Mouse (Mus musculus) kidney, postnatal 10 days (tissue): Measurements from ENCODE around the gene Yrdc.

Source experiments
- DNase-seq: peaks from one replicate; pipeline ENCODE4 v3.0.0; 2021; ENCODE audit warnings: mixed read lengths

The Yrdc gene

GRCm38 (mm10) chr4:124850933-124851658, 617 bp downstream of the Yrdc start, which contains the start of gene 1110065P20Rik:
Gene 1110065P20Rik (minus strand): TSS chr4:124851196.
- peak; percentile 89 for DNase-seq

DNA sequence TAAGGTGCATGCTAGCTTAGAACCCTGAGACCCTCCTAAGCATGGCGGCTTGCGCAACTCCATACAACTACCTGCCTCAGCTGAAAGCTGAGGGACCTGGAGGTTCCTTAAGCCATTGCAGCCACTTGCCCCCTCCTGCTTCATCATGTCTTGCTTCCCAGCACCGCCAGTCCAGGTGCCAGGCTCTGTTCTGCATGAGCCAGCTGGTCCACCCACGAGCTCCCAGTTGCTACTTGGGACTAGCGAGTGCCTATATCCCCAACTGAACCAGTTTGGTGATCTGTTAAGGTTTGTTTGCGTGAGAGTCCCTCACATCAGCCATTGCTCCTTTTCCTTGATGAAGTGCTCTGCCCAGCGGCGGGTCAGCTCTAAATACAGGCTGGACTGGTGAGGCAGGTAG, 5.8 kb downstream of the Yrdc start:
- no peak for DNase-seq

DNA sequence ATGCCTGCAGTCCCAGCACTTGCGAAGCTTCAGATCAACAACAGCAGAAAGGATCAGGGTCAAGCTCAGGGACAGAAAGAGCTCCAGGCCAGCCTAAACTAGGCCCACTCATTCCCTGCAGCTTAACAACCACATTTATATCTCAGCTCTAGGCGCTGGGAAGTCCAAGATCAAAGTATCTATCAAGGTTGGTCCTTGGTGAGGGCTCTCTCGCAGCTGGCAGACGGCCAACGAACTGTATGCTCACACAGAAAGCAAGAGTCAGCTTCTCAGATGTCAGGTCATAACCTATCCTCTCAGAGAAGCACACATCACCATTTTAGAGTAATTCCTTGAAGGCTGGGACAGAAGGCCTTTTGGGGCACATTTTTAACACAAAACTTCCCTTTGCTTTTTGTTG, 7.9 kb downstream of the Yrdc start:
- peak; percentile 52 for DNase-seq

GRCm38 (mm10) chr4:124860446-124860845, 10.0 kb downstream of the Yrdc start:
- peak; percentile 92 for DNase-seq

- no peak for DNase-seq
These were observed 11.1 kb downstream of the Yrdc start, which contains the start of gene Maneal for GRCm38 (mm10) chr4:124861283-124862188. Gene Maneal (minus strand): TSS chr4:124862171.

- no peak for DNase-seq
These were observed 22.2 kb downstream of the Yrdc start for GRCm38 (mm10) chr4:124872719-124873118.

GRCm38 (mm10) chr4:124880599-124880998, 30.1 kb downstream of the Yrdc start, which contains the start of gene Epha10:
Gene Epha10 (plus strand): TSS chr4:124880899.
- no peak for DNase-seq

DNA sequence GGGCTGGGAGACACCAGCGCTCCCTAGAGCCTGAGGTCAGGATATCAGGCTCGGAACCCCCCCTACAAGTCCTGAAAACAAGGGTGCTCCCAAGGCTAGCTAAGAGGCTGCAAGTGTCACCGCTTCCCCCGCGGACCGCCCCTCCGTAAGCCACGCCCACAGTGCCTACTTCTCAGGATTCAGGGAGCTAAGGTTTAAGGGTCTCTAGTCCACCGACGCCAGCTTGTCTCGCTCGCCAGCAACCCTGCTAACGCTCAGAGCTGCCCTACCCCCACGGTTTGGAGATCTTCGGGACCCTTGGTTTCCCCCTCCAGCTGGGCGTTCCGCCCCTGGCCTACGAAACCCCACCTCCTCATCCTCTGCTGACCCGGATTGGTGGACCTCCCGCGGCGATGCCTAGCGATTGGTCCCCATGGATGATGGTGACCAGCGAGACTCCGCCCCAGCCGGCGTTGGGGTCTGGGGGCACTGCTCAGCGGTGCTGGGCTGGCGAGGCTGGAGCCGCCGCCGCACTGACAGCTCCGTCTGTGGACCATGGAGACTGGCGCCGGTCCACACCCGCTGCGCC, 30.9 kb downstream of the Yrdc start:
- no peak for DNase-seq

DNA sequence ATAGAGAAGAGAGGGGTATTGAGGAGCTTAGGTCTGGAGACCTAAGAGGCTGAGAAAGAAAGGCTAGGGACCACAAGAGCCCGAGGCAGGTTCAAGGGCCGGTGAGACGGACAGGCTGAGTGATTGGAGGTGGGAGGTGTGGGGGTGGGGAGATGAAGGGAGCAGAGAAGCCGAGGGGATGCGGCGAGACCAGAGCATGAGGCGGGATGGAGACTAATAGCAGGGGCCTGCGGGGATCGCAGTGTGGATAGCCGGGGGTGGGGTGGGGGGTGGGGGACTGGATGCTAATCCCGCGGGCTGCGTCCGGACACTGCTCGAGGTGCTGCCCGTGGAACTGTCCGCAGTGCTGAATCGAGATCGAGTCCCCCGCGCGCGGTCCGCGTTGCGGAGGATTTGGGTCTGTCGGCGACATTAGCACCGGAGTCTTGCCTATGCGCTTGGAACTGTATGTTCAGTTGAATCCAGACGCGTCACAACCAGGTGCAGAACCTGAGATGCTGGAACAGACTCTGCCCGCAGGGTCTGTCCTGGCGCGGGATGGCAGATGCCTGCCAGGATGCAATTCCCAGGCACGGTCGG, 31.8 kb downstream of the Yrdc start:
- peak; percentile 80 for DNase-seq

DNA sequence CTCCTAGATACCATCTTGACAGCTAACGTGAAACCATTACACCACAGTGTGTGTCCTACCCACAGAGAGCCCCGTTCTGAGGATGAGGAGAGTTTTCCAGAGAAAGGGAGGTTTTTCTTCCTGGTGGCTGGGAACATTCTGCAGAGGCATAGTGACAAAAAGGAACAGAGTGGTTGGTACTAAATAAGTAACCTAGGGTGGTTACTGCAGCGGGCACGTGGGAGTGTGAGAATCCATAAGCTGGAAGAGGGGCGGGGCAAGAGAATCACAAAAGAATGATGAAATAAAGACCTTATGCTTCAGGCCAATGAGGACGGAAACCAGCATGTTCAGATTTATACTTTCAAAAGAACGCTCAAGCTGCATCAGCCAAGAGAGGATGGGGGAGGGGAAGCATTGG, 38.2 kb downstream of the Yrdc start:
- no peak for DNase-seq

DNA sequence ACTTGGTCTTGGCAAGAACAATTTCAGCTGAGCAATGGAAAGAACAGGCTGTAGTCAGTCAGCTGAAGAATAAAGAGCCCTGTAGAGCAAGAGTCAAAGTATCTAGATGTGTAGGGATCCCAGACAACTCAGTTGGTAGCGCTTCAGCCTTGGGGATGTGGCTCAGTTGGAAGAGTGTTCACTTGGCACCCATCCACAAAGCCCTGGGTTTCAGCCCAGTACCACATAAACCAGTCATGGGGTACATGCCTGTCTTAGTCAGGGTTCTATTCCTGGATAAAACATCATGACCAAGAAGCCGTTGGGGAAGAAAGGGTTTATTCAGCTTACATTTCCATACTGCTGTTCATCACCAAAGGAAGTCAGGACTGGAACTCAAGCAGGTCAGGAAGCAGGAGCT, 39.5 kb downstream of the Yrdc start:
- no peak for DNase-seq

DNA sequence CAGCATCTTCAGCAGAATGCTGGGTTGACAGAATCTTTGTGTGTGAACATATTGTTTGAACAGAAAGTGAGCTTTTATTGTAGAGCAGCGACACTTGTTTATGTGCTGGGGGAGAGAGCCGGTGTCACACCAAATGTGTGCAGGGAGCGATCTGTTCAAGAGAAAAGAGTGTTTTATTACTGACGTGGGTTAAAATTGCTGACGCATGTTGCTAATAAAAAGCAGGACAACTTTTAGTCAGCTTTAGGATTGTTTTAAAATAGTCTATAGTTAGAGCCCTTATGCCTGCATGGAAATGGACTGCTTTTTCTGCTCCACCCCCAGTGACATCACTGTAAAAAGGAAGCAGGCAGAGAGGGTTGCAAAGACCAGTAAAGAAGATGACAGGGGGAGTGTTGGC, 40.4 kb downstream of the Yrdc start:
- DNase-seq, result no peak

GRCm38 (mm10) chr4:124893769-124894168, 43.3 kb downstream of the Yrdc start:
- no peak for DNase-seq

DNA sequence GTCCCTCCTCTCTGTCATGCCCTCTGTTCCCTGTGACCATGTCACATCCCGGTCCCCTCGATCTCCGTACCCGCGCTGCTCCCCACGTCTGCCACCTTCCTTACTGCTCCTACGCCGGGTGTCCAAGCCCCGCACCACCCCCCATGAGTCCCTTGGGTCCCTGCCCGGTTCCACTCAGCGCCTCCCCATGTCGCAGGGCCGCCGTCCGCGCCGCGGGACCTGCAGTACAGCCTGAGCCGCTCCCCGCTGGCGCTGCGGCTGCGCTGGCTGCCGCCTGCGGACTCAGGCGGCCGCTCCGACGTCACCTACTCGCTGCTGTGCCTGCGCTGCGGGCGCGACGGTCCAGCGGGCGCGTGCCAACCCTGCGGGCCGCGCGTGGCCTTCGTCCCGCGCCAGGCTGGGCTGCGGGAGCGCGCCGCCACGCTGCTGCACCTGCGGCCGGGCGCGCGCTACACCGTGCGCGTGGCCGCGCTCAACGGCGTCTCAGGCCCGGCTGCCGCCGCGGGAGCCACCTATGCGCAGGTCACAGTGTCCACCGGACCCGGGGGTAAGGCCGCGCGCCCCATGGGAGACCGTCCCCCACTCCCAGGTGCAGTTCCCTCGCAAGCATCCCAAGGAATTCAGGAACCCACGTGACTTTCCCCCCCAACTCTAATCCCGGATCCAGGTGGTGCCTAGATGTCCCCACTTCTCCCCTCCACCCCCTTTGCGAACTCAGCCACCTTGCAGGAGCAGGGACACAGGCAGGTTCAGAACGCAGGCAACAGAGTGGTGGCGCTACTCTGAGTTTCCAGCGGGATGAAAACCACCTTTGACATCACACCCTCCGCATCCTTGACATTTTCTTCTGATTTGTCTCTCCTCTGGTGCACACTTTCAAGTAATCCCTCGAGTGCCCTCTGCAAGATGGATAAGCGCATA, 44.3 kb downstream of the Yrdc start:
- DNase-seq, result no peak

DNA sequence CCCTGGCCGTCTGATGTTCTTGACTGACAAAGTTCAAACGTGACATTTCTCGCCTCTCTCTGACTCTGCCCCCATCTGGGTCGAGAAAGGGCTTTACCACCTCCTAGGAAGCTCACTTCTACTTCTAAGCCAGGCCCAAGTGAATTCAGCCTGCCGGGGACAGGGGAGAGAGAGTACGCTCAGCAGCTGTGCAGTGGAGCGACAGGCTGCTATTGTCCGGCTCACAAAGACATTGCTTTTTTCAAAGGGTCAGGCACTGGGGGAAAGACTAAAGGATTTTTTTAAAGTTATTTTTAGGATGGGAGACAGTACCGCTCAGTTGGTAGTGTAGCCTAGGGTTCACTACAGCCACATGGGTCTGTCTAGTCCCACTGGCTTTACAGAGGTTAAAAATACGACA, 47.9 kb downstream of the Yrdc start:
- DNase-seq, result no peak

DNA sequence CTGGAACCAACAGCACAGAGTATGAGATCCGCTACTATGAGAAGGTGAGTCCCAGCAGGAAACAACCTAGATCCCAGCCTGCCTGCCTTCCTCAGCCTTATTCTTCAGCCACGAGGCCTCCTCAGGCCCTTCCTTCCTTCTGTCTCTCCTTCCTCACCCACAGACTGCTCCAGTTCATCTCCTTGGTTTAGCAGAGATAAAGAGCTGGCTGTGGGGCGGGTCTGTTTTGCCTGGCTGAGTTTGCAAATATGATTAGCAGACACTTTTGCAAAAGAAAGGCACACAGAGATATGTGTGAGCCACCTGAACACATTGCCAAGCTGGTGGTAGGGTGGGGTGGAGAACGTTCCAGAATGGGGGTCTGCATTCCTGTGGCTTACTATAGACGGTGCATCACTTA, 49.4 kb downstream of the Yrdc start:
- DNase-seq, result no peak
